Mouse (Mus musculus): ENCODE data around the gene Gfod1. TPM values are rescaled to one million over a fixed set of nuclear protein-coding genes. Genes with fewer than 3 reads are reported as not detected.

Gfod1 gene
- total RNA-seq, 2 experiments from 2014 or later = 118 to 134 TPM

- peak; percentile 43 for TF ChIP-seq CTCF (IDR thresholded peaks at IDR 0.05)
- intact Hi-C loops (cut with DNase I) = no loop called here
- H3K27ac ChIP-seq = no peak overlapping the region
- no peak overlapping the region for H3K4me3 ChIP-seq
- DNase-seq (ENCODE audit: extremely low spot score in 1 of 2, low spot score in 2 of 2) = no peak
Measured at GRCm38 (mm10) chr13:43321492-43321891, 17.5 kb upstream of the Gfod1 start.

- intact Hi-C loops (cut with DNase I) = no loop called here
- no peak overlapping the region for H3K4me3 ChIP-seq
- DNase-seq (ENCODE audit: extremely low spot score in 1 of 2, low spot score in 2 of 2) = no peak
- no peak for TF ChIP-seq CTCF (IDR thresholded peaks at IDR 0.05)
- no peak overlapping the region for H3K27ac ChIP-seq
Measured at GRCm38 (mm10) chr13:43319396-43319795, 15.4 kb upstream of the Gfod1 start.

GRCm38 (mm10) chr13:43317411-43317810 is 13.4 kb upstream of the Gfod1 start:
- Histone ChIP-seq H3K27ac (no peak overlapping the region), H3K4me3 (no peak overlapping the region)
- TF ChIP-seq CTCF (IDR thresholded peaks at IDR 0.05) = no peak
- intact Hi-C loops (cut with DNase I) = no loop called here
- DNase-seq (ENCODE audit: extremely low spot score in 1 of 2, low spot score in 2 of 2) = no peak

- intact Hi-C loops (cut with DNase I) = loop anchor here (5.0 kb wide), 1 partner anchor 92 kb away; the partner anchor contains the start of gene Nol7
- H3K4me3 ChIP-seq = no peak overlapping the region; the same call in 1 of the 2 replicates
- no peak for TF ChIP-seq CTCF (IDR thresholded peaks at IDR 0.05)
- DNase-seq (ENCODE audit: extremely low spot score in 1 of 2, low spot score in 2 of 2) = no peak
- no peak overlapping the region for H3K27ac ChIP-seq
Measured at GRCm38 (mm10) chr13:43305181-43305924, 1.4 kb upstream of the Gfod1 start.

GRCm38 (mm10) chr13:43304700-43305099 is 728 bp upstream of the Gfod1 start:
- DNase-seq (ENCODE audit: extremely low spot score in 1 of 2, low spot score in 2 of 2) = no peak
- intact Hi-C loops (cut with DNase I) = loop anchor here (1.0 to 5.0 kb wide), 3 partner anchors 42 to 178 kb away; partner anchors contain the start of genes Nol7 and Ranbp9
- Histone ChIP-seq H3K4me3 (peak overlapping the region; percentile 74), H3K27ac (peak overlapping the region; percentile 78)
- TF ChIP-seq CTCF (IDR thresholded peaks at IDR 0.05) = no peak

- no peak for TF ChIP-seq CTCF (IDR thresholded peaks at IDR 0.05)
- DNase-seq (ENCODE audit: extremely low spot score in 1 of 2, low spot score in 2 of 2) = peak; percentile 47 to 53
- peak overlapping the region; percentile 96 for H3K27ac ChIP-seq
- intact Hi-C loops (cut with DNase I) = loop anchor here (2.0 to 5.0 kb wide), 2 partner anchors 73 to 179 kb away; partner anchors contain the start of gene Ranbp9
- peak overlapping the region; percentile 74 for H3K4me3 ChIP-seq
Measured at GRCm38 (mm10) chr13:43303161-43303965, 609 bp downstream of the Gfod1 start.

- TF ChIP-seq CTCF (IDR thresholded peaks at IDR 0.05) = no peak
- Histone ChIP-seq H3K27ac (peak overlapping the region; percentile 96), H3K4me3 (peak overlapping the region; percentile 74)
- DNase-seq (ENCODE audit: extremely low spot score in 1 of 2, low spot score in 2 of 2) = peak in 1 of 2 experiments; percentile 41
- intact Hi-C loops (cut with DNase I) = loop anchor here (2.0 to 5.0 kb wide), 2 partner anchors 72 to 180 kb away; partner anchors contain the start of gene Ranbp9
Measured at GRCm38 (mm10) chr13:43302651-43303160, 1.3 kb downstream of the Gfod1 start.

GRCm38 (mm10) chr13:43302239-43302638 is 1.7 kb downstream of the Gfod1 start:
- DNase-seq (ENCODE audit: extremely low spot score in 1 of 2, low spot score in 2 of 2) = no peak

GRCm38 (mm10) chr13:43300906-43301305 is 3.1 kb downstream of the Gfod1 start:
- H3K4me3 ChIP-seq = peak overlapping the region; percentile 74
- H3K27ac ChIP-seq = peak overlapping the region; percentile 6
- intact Hi-C loops (cut with DNase I) = loop anchor here (2.0 to 5.0 kb wide), 2 partner anchors 118 to 181 kb away; partner anchors contain the start of gene Ranbp9
- no peak for DNase-seq (ENCODE audit: extremely low spot score in 1 of 2, low spot score in 2 of 2)
- TF ChIP-seq CTCF (IDR thresholded peaks at IDR 0.05) = no peak

More at GRCm38 (mm10) chr13:43302239-43302638, 1.7 kb downstream of the Gfod1 start:
- intact Hi-C loops (cut with DNase I) = loop anchor here (2.0 to 5.0 kb wide), 2 partner anchors 71 to 180 kb away; partner anchors contain the start of gene Ranbp9
- H3K27ac ChIP-seq = peak overlapping the region; percentile 96
- TF ChIP-seq CTCF (IDR thresholded peaks at IDR 0.05) = no peak
- H3K4me3 ChIP-seq = peak overlapping the region; percentile 74

GRCm38 (mm10) chr13:43300366-43300765 is 3.6 kb downstream of the Gfod1 start:
- intact Hi-C loops (cut with DNase I) = loop anchor here (2.0 to 5.0 kb wide), 2 partner anchors 118 to 182 kb away; partner anchors contain the start of gene Ranbp9
- no peak for TF ChIP-seq CTCF (IDR thresholded peaks at IDR 0.05)
- no peak for DNase-seq (ENCODE audit: extremely low spot score in 1 of 2, low spot score in 2 of 2)
- Histone ChIP-seq H3K4me3 (peak overlapping the region; percentile 74), H3K27ac (peak overlapping the region; percentile 6)

- Histone ChIP-seq H3K27ac (no peak overlapping the region), H3K4me3 (peak overlapping the region; percentile 74)
- no peak for DNase-seq (ENCODE audit: extremely low spot score in 1 of 2, low spot score in 2 of 2)
- intact Hi-C loops (cut with DNase I) = no loop called here
- TF ChIP-seq CTCF (IDR thresholded peaks at IDR 0.05) = no peak
Measured at GRCm38 (mm10) chr13:43299171-43299570, 4.8 kb downstream of the Gfod1 start.

Measured in left cerebral cortex, adult 2 months (tissue).